Mouse (Mus musculus) retina, adult 2 months (tissue): ENCODE measurements around the gene Safb2.
A peak's percentile ranks its signal among the peaks of the same experiment; 100 is the strongest.

Experiments used
- DNase-seq: peaks from one replicate; pipeline ENCODE4 v3.0.0-alpha.2; 2012; ENCODE audit warnings: low read depth, low spot score

Safb2 gene

GRCm38 (mm10) chr17:56560131-56560530, 24.3 kb downstream of the Safb2 start:
- DNase-seq, result no peak

DNA sequence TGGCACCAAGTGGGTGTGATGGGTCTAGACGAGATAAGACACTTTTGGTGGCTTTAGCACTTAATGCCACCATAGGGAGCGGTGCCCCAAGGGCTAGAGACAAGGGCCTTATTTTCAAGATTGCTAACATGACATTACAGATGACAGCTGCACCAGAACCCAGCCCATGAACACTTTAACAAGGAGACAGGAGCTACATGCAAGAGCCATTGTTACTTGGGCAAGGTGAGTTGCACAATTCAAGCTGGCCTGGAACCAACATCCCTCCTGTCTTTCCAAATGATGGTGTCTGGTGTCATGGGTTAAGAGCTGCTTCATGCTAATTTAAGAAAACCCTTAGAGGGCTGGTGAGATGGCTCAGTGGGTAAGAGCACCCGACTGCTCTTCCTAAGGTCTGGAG, 25.0 kb downstream of the Safb2 start:
- no peak for DNase-seq

DNA sequence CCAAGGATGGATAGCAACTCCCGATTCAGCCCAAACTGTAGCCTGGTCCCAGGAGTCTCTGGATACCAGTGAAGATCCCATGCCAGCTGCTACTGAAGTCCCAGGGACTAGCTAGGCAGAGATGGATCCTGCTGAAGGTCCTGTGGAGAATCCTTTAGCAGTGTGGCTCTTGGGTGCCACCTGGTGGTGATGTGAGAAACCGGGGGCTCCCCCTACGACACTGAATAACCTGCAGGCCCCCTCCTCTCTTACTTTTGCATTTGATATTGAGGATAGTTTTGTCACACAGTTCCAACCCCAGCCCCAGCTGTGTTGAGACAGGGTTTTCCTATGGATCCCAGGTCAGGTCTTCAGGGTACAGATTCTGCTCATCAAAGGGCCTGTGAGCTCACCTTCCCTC, 25.9 kb downstream of the Safb2 start:
- peak; percentile 37 for DNase-seq

- no peak for DNase-seq
Observed at GRCm38 (mm10) chr17:56554122-56554551, 30.2 kb downstream of the Safb2 start, which contains the start of gene Gm20219. Gm20219 (minus strand) TSS chr17:56554387.

GRCm38 (mm10) chr17:56552781-56553363, 31.5 kb downstream of the Safb2 start:
- peak; percentile 42 for DNase-seq

GRCm38 (mm10) chr17:56551841-56552581, 32.4 kb downstream of the Safb2 start:
- DNase-seq, result no peak

DNA sequence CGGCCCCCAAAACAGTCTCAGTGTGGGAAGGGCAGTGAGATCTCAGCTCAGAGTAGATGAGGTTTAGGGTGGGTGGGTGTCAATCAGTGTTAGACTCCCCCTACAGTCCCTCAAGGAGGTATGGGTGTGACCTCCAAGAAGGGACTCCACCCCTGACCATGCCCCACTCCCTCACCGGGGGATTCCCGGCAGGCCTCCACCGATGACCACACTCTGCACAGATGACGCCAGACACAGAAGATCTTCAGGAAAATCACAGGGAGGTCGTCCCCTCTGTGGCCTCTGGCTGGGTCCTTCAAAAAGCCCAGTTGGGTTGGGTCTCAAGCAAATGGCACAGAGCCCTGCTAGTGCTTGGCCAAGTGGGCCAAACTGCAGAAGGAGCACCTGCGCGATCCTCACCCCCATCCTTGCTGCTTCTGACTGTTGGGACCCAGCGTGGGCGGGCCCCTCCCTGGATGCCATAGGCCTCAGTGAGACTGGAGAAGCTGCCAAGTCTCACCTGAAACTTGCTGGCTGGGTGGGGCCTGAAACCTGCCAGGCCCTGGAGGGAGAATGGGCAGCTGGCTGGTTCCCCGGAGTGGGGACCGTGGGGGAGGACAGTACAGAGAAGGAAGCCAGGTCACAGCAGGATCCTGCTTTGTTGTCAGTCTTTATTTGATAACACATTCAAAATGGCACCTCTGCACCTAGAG, 33.5 kb downstream of the Safb2 start:
- no peak for DNase-seq

DNA sequence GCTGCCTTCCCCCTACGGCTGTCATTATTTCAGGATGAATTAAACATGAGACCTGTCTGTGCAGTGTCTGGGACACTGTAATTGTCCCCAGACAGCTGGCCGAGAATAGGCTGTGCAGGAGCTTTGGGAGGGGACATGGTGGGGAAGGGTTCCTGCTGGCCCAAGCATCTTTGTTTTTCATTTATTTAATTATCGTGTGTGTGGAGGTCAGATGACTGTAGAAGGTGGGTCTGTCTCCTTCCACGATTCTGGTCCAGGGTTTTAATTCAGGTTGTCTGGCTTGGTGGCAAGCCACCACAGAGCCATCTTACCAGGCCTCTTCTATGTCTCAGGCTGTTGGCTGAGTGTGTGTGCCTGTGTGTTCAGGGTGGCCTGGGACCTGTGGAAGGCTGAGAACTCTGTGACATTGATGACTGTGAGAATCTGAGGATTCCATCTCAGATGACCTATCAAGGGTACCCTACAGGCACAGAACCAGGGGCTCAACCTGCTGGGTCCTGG, 35.7 kb downstream of the Safb2 start:
- DNase-seq, result no peak

DNA sequence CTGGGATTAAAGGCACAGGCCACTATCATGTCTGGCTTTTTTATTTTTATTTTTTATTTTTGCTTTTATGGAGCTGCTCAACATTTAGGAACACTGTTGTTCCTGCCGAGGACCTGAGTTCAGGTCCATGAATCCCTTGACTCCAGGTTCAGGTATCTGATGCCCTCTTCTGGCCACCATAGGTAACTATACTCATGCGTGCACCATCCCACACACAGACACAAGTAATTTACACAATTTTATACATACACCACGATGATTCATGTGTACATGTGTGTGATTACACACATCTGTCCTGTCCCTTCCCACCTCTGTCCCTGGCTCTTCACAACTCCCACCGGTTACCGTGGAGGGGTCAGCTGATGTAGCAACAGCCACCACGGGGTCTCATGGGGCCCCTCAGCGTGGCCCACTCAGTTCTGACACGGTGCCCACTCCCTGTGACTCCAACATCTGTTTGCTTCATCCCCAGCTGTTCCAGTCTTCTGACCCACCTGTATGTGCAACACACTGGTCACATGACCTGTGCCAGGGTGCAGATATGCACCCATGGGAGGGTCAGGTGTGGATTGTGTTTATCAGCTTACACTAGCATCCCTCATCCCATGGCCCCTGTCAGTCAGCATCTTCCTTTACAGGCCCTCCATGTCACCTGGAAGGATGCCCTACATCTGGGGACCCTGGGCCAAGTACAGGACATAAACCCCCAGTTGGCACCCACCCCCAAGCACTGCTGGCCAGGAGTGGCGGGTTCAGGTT, 36.4 kb downstream of the Safb2 start:
- no peak for DNase-seq

DNA sequence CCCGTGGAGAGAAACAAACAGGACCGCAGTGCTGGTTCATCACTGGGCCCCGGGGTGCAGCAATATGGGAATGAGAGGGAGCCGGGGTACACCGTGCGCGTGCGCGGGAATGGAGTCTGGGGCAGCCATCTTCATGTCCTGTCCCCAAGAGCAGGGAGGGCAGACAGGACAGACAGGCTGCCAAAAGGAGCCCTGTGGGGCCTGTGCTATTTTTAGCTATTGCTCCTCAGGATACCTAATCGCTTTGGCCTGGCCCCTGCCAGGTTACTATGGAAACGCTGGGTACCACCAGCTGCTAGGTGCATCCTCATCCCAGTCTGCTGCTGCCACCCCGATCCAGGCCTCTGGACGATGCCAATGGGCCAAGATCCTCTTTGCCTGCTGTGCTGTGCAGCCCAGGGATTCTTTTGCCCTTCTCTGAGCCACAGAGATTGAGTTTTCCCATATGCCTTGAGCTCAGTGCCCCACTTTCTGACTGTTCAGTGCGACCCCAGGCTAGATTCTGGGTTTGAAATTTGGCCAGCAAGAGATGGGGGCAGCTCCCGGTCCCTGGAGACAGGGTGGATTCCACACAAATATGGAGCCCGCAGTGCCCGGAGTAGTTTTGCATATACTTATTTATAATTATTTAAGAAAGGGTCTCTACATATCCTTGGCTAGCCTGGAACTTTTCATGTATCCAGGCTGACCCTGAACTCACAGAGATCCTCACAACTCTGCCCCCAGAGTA, 37.1 kb downstream of the Safb2 start:
- DNase-seq, result no peak

GRCm38 (mm10) chr17:56546576-56546975, 37.8 kb downstream of the Safb2 start:
- no peak for DNase-seq

DNA sequence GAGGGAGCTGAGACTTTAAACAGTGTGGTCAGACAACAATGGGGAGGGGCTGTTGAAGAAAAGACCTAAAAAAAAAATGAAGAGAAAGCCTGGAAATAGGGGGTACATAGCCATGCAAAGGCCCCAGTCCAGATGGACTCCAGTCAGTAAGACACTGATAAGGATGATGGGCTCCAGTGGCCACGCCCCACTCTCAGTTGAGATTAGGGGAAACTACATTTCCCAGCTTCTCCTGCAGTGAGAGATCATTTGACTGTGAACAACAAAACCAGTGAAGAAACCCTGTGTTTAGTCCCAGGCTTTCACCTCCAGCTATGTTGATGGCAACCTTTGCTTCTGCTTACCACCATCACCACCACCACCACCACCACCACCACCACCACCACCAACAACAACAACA, 38.4 kb downstream of the Safb2 start:
- DNase-seq, result no peak

- no peak for DNase-seq
Observed at GRCm38 (mm10) chr17:56544699-56545387, 39.5 kb downstream of the Safb2 start.

- DNase-seq, result no peak
Observed at GRCm38 (mm10) chr17:56543684-56544224, 40.6 kb downstream of the Safb2 start.

GRCm38 (mm10) chr17:56542736-56543135, 41.6 kb downstream of the Safb2 start:
- no peak for DNase-seq

- no peak for DNase-seq
Observed at GRCm38 (mm10) chr17:56540562-56540975, 43.8 kb downstream of the Safb2 start.

DNA sequence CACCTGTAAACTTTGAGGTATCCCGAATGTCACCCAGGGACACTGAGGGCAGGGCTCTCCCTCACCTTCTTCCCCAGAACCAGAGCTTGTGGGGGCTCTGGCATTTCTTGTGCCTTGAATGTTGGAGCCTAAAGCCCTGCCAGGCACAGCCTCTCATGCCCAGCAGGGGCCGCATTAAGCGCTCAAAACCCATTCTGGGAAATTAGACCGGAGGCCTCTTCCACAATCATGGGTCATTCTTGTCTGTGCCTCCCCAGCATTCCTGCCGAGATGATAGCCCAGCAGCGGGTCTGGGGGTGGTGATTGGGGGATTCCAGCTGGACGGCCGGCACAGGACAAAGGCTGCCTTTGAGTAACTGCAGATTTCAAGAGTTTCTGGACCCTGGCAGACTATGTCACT, 46.5 kb downstream of the Safb2 start:
- no peak for DNase-seq

- no peak for DNase-seq
Observed at GRCm38 (mm10) chr17:56536874-56537273, 47.5 kb downstream of the Safb2 start.

GRCm38 (mm10) chr17:56536192-56536591, 48.2 kb downstream of the Safb2 start:
- DNase-seq, result no peak

- DNase-seq, result no peak
Observed at GRCm38 (mm10) chr17:56524943-56525342, 59.4 kb downstream of the Safb2 start.
